Mouse (Mus musculus): ENCODE measurements around the gene Atp1b2. TPM values are rescaled to one million over a fixed set of nuclear protein-coding genes. Genes with fewer than 3 reads are reported as not detected.
"Not testable (repeated sequence)": the region's sequence is repeated elsewhere in the genome, so short reads cannot be mapped to it uniquely, and the experiment has no call there.

The Atp1b2 gene
- polyA plus RNA-seq, 1 experiment from 2014 or later: 3.2 TPM

GRCm38 (mm10) chr11:69621571-69622268 is 16.0 kb upstream of the Atp1b2 start, which contains the start of gene Sat2:
Gene Sat2 (plus strand): TSS chr11:69622024.
- Histone ChIP-seq H3K4me1 (peaks cover 18% of the 10 kb centered on the region), H3K36me3 (replicated peaks) (no peaks in the 10 kb centered on the region), H3K4me3 (peak within 1 kb of the TSS; percentile 67), H3K27me3 (replicated peaks; ENCODE audit: low read depth, poor library complexity, severe bottlenecking) (peaks cover 9% of the 10 kb centered on the region), H3K9me3 (no peaks in the 10 kb centered on the region), H3K27ac (replicated peaks) (peak within 1 kb of the TSS; percentile 91)
- peak; percentile 90 for DNase-seq (ENCODE audit: low spot score)
- under 1% methylated on average over 20 of the region's 20 CpGs for WGBS

DNA sequence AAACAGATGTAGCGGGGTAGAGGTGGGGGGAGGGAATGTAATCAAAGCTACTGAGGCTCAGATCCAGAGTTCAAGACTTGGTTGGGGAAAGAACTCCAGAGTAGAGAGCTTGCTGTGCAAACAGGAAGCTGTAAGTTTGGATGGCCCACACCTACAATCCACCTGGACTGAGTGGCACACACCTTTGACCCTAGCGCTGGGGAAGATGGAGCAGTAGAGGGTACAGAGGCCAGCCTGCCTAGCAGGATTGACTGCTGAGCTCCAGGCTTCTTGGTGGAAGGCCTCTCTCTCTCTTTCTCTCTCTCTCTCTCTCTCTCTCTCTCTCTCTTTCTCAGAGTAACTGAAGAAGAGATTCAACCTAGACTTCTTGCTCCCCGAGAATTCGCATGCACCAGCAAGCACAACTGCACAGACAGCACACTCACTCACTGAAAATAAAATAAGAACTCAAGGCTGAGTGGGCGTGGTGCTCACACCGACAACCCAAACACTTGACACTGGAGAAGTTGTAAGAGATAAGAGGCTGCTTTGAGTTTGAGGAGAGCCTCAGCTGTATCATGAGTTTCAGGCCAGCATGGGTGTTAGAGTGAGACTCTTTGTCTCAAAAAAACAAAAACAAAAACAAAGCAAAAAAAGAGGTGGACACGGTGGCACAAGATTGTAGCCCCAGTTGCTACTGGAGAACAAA is 14.8 kb upstream of the Atp1b2 start:
- H3K27me3 ChIP-seq (replicated peaks; ENCODE audit: low read depth, poor library complexity, severe bottlenecking): peaks cover 21% of the 10 kb centered on the region
- H3K9me3 ChIP-seq: no peaks in the 10 kb centered on the region
- no peak overlapping the region for H3K4me3 ChIP-seq
- H3K36me3 ChIP-seq (replicated peaks): no peaks in the 10 kb centered on the region
- H3K4me1 ChIP-seq: peaks cover 21% of the 10 kb centered on the region
- no peak overlapping the region for H3K27ac ChIP-seq (replicated peaks)
- 82% methylated on average over 7 of the region's 7 CpGs for WGBS
- no peak for DNase-seq (ENCODE audit: low spot score)

GRCm38 (mm10) chr11:69617805-69618204 is 12.1 kb upstream of the Atp1b2 start, which contains the start of gene Shbg:
Gene Shbg (minus strand): TSS chr11:69617905.
- Histone ChIP-seq H3K27ac (replicated peaks) (no peak within 1 kb of the TSS), H3K27me3 (replicated peaks; ENCODE audit: low read depth, poor library complexity, severe bottlenecking) (peaks cover 32% of the 10 kb centered on the region), H3K4me1 (peaks cover 25% of the 10 kb centered on the region), H3K4me3 (no peak within 1 kb of the TSS), H3K9me3 (no peaks in the 10 kb centered on the region), H3K36me3 (replicated peaks) (no peaks in the 10 kb centered on the region)
- 78% methylated on average over 5 of the region's 5 CpGs for WGBS
- DNase-seq (ENCODE audit: low spot score): no peak

GRCm38 (mm10) chr11:69616781-69617180 is 11.0 kb upstream of the Atp1b2 start:
- Histone ChIP-seq H3K27me3 (replicated peaks; ENCODE audit: low read depth, poor library complexity, severe bottlenecking) (peaks cover 35% of the 10 kb centered on the region), H3K4me1 (peaks cover 17% of the 10 kb centered on the region), H3K27ac (replicated peaks) (no peak overlapping the region), H3K9me3 (no peaks in the 10 kb centered on the region), H3K36me3 (replicated peaks) (no peaks in the 10 kb centered on the region), H3K4me3 (0 out of 2 replicates have a peak overlapping the region, but pooled peaks have one; percentile 2)
- DNase-seq (ENCODE audit: low spot score): no peak
- 55% methylated on average over 10 of the region's 10 CpGs for WGBS

- Histone ChIP-seq H3K27me3 (replicated peaks; ENCODE audit: low read depth, poor library complexity, severe bottlenecking) (peaks cover 35% of the 10 kb centered on the region), H3K4me1 (peaks cover 17% of the 10 kb centered on the region), H3K4me3 (peak overlapping the region; percentile 34; the same call in 1 of the 2 replicates)
- DNase-seq (ENCODE audit: low spot score); H3K9me3 ChIP-seq; H3K27ac ChIP-seq (replicated peaks); H3K36me3 ChIP-seq (replicated peaks): not testable (repeated sequence)
- WGBS: 52% methylated on average over 11 of the region's 11 CpGs
These were observed 8.5 kb upstream of the Atp1b2 start for GRCm38 (mm10) chr11:69614257-69614588.

DNA sequence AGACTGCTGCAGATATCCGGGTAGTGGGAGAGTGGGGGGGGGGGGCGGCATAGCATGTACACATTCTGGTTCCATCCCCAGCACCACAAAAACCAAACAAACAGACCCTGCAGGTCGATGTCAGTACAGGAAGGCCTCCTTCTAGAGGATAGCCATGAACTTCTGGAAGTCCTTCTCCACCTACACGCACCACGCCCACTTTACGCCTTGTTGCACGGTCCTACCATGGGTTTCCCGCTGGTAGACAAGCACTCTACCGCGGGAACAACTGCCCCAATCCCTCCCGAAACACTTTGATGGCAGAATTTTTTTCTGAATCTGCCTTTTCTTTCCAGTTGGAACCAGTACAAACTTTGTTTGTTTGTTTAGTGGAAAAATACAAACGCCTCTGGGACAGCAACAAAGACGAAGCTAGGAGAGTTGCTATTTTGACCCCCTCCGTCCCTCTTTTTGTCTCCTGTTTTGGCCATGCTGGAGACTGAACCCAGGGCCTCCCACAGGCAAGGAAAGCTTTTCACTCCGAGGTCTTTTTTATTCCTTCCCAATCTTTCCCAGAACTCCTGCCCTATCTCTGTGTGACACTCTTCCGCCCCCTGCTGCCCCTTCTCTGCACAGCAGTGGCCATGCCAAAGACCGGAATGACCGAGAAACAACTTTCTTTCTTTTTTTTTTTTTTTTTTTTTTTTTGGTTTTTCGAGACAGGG is 8.0 kb upstream of the Atp1b2 start:
- Histone ChIP-seq H3K9me3 (no peaks in the 10 kb centered on the region), H3K4me3 (peak overlapping the region; percentile 34), H3K27ac (replicated peaks) (peak overlapping the region; percentile 61), H3K36me3 (replicated peaks) (no peaks in the 10 kb centered on the region), H3K27me3 (replicated peaks; ENCODE audit: low read depth, poor library complexity, severe bottlenecking) (peaks cover 35% of the 10 kb centered on the region), H3K4me1 (peaks cover 17% of the 10 kb centered on the region)
- WGBS: 7% methylated on average over 19 of the region's 19 CpGs
- DNase-seq (ENCODE audit: low spot score): peak; percentile 89

DNA sequence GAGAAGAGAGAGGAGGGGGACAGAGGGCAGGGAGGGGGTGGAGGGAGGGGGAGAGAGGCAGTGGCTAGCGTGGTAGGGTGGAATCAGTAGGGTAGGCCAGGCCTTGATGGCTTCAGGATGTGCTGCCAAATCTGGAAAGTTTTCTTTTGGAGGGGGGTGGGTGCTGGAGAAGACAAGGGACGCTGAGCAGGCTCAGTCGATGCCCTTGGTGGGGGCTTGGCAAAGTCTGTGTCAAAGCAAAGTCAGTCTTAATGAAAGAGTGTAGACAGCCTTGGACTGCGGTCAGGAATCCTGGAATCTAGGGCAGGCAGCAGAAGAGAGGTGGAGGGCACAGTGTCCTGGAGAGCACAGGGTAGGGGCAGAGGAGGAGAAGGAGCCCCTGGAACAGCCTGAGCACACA is 5.2 kb upstream of the Atp1b2 start:
- Histone ChIP-seq H3K27me3 (replicated peaks; ENCODE audit: low read depth, poor library complexity, severe bottlenecking) (peaks cover 25% of the 10 kb centered on the region), H3K27ac (replicated peaks) (no peak overlapping the region), H3K36me3 (replicated peaks) (no peaks in the 10 kb centered on the region), H3K9me3 (no peaks in the 10 kb centered on the region), H3K4me1 (peaks cover 19% of the 10 kb centered on the region), H3K4me3 (no peak overlapping the region)
- 68% methylated on average over 4 of the region's 4 CpGs for WGBS
- no peak for DNase-seq (ENCODE audit: low spot score)

- 63% methylated on average over 7 of the region's 7 CpGs for WGBS
- DNase-seq (ENCODE audit: low spot score): no peak
- H3K36me3 ChIP-seq (replicated peaks): no peaks in the 10 kb centered on the region
- H3K4me3 ChIP-seq: no peak overlapping the region
- H3K27ac ChIP-seq (replicated peaks): no peak overlapping the region
- H3K9me3 ChIP-seq: no peaks in the 10 kb centered on the region
- H3K4me1 ChIP-seq: peaks cover 34% of the 10 kb centered on the region
- peaks cover 26% of the 10 kb centered on the region for H3K27me3 ChIP-seq (replicated peaks; ENCODE audit: low read depth, poor library complexity, severe bottlenecking)
These were observed 3.7 kb upstream of the Atp1b2 start for GRCm38 (mm10) chr11:69609416-69609815.

DNA sequence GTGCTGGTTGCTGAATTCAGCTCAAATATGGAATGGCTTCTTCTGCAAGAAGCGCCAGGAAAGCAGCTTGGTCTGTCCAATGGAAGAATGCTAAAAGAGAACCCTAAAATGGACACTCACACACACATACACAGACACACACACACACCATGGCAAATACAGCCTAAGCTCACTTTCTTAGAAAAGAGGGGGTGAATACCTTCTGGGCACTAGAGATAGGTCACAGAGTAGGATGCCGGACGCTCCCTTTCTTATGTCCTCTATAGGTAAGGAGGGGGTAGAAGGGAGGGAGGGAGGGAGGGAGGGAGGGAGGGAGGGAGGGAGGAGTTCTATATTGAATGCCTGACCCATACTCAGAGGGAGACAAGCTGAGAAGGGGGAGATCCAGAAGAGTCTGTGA is 2.8 kb upstream of the Atp1b2 start:
- no peak for DNase-seq (ENCODE audit: low spot score)
- Histone ChIP-seq H3K4me3 (no peak overlapping the region), H3K27ac (replicated peaks) (no peak overlapping the region), H3K9me3 (no peaks in the 10 kb centered on the region), H3K36me3 (replicated peaks) (no peaks in the 10 kb centered on the region), H3K27me3 (replicated peaks; ENCODE audit: low read depth, poor library complexity, severe bottlenecking) (peaks cover 35% of the 10 kb centered on the region), H3K4me1 (peaks cover 38% of the 10 kb centered on the region)
- 85% methylated on average over 3 of the region's 3 CpGs for WGBS

DNA sequence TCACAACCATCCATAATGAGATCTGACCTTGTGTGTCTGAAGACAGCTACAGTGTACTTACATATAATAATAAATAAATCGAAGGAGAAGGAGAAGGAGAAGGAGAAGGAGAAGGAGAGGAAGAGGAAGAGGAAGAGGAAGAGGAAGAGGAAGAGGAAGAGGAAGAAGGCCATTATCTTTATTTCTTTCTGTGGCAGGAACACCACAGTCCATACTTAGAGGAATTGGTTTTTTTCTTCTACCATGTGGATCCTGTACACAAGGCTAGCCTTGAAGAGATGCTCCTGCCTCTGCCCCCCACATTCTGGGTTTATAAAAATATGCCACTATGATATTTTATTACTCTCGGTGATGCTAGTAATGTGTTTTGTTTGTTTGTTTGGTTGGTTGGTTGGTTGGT is 1.1 kb upstream of the Atp1b2 start:
- Histone ChIP-seq H3K36me3 (replicated peaks) (no peaks in the 10 kb centered on the region), H3K4me1 (peaks cover 37% of the 10 kb centered on the region), H3K27ac (replicated peaks) (no peak overlapping the region), H3K27me3 (replicated peaks; ENCODE audit: low read depth, poor library complexity, severe bottlenecking) (peaks cover 40% of the 10 kb centered on the region), H3K4me3 (peak overlapping the region; percentile 74; the same call in 1 of the 2 replicates), H3K9me3 (no peaks in the 10 kb centered on the region)
- WGBS: 90% methylated on average over 2 of the region's 2 CpGs
- no peak for DNase-seq (ENCODE audit: low spot score)

- Histone ChIP-seq H3K9me3 (no peaks in the 10 kb centered on the region), H3K4me1 (peaks cover 37% of the 10 kb centered on the region), H3K27ac (replicated peaks) (peak overlapping the region; percentile 48; the same call in 1 of the 2 replicates), H3K27me3 (replicated peaks; ENCODE audit: low read depth, poor library complexity, severe bottlenecking) (peaks cover 40% of the 10 kb centered on the region), H3K36me3 (replicated peaks) (no peaks in the 10 kb centered on the region), H3K4me3 (peak overlapping the region; percentile 74)
- 67% methylated on average over 2 of the region's 2 CpGs for WGBS
- DNase-seq (ENCODE audit: low spot score): no peak
These were observed 701 bp upstream of the Atp1b2 start for GRCm38 (mm10) chr11:69606491-69606795.

GRCm38 (mm10) chr11:69604795-69605664 is 712 bp downstream of the Atp1b2 start:
- Histone ChIP-seq H3K4me3 (peak overlapping the region; percentile 74), H3K9me3 (no peaks in the 10 kb centered on the region), H3K4me1 (peaks cover 46% of the 10 kb centered on the region), H3K27ac (replicated peaks) (peak overlapping the region; percentile 77), H3K36me3 (replicated peaks) (no peaks in the 10 kb centered on the region), H3K27me3 (replicated peaks; ENCODE audit: low read depth, poor library complexity, severe bottlenecking) (peaks cover 40% of the 10 kb centered on the region)
- peak; percentile 44 for DNase-seq (ENCODE audit: low spot score)
- under 1% methylated on average over 73 of the region's 73 CpGs for WGBS
